Mouse (Mus musculus) left cerebral cortex, postnatal 10 days (tissue): Measurements from ENCODE around the gene Gtf2a1. TPM values are rescaled to one million over a fixed set of nuclear protein-coding genes. Genes with fewer than 3 reads are reported as not detected.

Source experiments
- total RNA-seq, 2 experiments: library from RNA; stranded (reverse); gene quantifications; 2 replicates each; pipeline ENCODE4 v1.2.3; 2021

The Gtf2a1 gene
- total RNA-seq, 2 experiments from 2014 or later = 49.5 to 52.7 TPM

Other genes starting within 250 kb of the Gtf2a1 start
- 1 to 10 TPM; 6.8 to 7.6 TPM for gene Cep128, start 206.1 kb downstream of the Gtf2a1 start, total RNA-seq
- 1 to 10 TPM; 2.0 to 2.9 TPM for gene Tshr, start 205.9 kb downstream of the Gtf2a1 start, total RNA-seq
- gene Ston2, start 197.9 kb upstream of the Gtf2a1 start, total RNA-seq = 10 to 100 TPM; 13.9 to 15.6 TPM